Mouse (Mus musculus) CH12.LX (cell line): ENCODE results near the gene Spata21.

ENCODE experiments used
- CTCF ChIP-seq, 2 experiments: IDR thresholded peaks in 1 of 2; conservative IDR thresholded peaks in 1 of 2; 2 replicates each; pipeline ENCODE4 v1.5.1; 2011 to 2012; ENCODE audit warnings: low read depth in 2 of 2, low read length in 2 of 2, improper control_type of control experiment in 1 of 2, inconsistent platforms in 1 of 2, mild to moderate bottlenecking in 1 of 2, moderate library complexity in 1 of 2
- JUND ChIP-seq: conservative IDR thresholded peaks from 2 replicates; pipeline ENCODE4 v1.6.1; 2011; ENCODE audit warnings: low read depth, low read length, improper control_type of control experiment
- MXI1 ChIP-seq: IDR thresholded peaks from 2 replicates; pipeline ENCODE4 v1.6.1; 2011; ENCODE audit warnings: mild to moderate bottlenecking, low read depth, low read length, improper control_type of control experiment
- NRF1 ChIP-seq: IDR thresholded peaks from 2 replicates; pipeline ENCODE4 v1.6.1; 2014; ENCODE audit warnings: low read depth, mild to moderate bottlenecking, inconsistent platforms, low read length, improper control_type of control experiment, moderate library complexity
- POLR2A ChIP-seq: IDR thresholded peaks from 2 replicates; pipeline ENCODE4 v1.6.1; 2011; ENCODE audit warnings: low read depth, mild to moderate bottlenecking, improper control_type of control experiment, low read length
- POLR2AphosphoS2 ChIP-seq: IDR thresholded peaks from 2 replicates; pipeline ENCODE4 v1.6.1; 2011; ENCODE audit warnings: low read depth, low read length, improper control_type of control experiment
- TCF12 ChIP-seq: IDR thresholded peaks from 2 replicates; pipeline ENCODE4 v1.6.1; 2014; ENCODE audit warnings: low read depth, mild to moderate bottlenecking, inconsistent platforms, low read length, improper control_type of control experiment
- USF2 ChIP-seq: conservative IDR thresholded peaks from 2 replicates; pipeline ENCODE4 v1.6.1; 2011; ENCODE audit warnings: low read depth, low read length, improper control_type of control experiment
- ZKSCAN1 ChIP-seq: IDR thresholded peaks from 2 replicates; pipeline ENCODE4 v1.6.1; 2012; ENCODE audit warnings: low read depth, inconsistent platforms, low read length, improper control_type of control experiment, borderline replicate concordance

- TF ChIP-seq CTCF (conservative IDR thresholded peaks at IDR 0.05 in 1 of 2, IDR thresholded peaks at IDR 0.05 in 1 of 2; ENCODE audit: low read depth in 2 of 2, low read length in 2 of 2) = no peak
- no peak for TF ChIP-seq POLR2A
- TF ChIP-seq POLR2AphosphoS2 = no peak
- TF ChIP-seq MXI1 = no peak
- TF ChIP-seq JUND = no peak
- no peak for TF ChIP-seq ZKSCAN1
- no peak for TF ChIP-seq TCF12
- no peak for TF ChIP-seq NRF1
- TF ChIP-seq USF2 = no peak
Observed at GRCm38 (mm10) chr4:141096710-141097109, 8.6 kb downstream of the Spata21 start.
